Mouse (Mus musculus): ENCODE results near the gene Acot13.
"Not testable (repeated sequence)": the region's sequence is repeated elsewhere in the genome, so short reads cannot be mapped to it uniquely, and the experiment has no call there.

Gene Acot13

GRCm38 (mm10) chr13:24786014-24786490, 45.3 kb downstream of the Acot13 start:
- in situ Hi-C loops (cut with MboI), result no loop called here

DNA sequence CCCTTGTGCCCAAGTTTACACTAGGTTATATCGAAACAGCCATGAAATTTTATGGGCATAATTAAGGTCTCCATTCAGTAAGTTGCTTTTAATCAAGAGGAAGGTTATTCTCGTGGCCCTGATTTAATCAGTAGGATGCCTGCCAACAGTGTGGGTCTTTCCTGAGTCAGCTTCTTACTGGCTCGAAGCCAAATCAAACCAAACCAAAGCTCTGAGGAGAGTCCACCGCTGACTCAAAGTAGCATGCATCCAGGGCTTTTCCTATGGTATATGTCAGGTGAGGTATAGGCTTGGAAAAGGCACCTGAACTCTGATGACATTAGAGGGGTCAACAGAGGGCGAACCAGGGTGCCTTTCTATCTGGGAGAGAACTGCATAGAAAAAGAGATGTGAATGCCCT, 49.4 kb downstream of the Acot13 start:
- in situ Hi-C loops (cut with MboI), result no loop called here

GRCm38 (mm10) chr13:24778706-24779380, 52.5 kb downstream of the Acot13 start:
- in situ Hi-C loops (cut with MboI), result no loop called here

DNA sequence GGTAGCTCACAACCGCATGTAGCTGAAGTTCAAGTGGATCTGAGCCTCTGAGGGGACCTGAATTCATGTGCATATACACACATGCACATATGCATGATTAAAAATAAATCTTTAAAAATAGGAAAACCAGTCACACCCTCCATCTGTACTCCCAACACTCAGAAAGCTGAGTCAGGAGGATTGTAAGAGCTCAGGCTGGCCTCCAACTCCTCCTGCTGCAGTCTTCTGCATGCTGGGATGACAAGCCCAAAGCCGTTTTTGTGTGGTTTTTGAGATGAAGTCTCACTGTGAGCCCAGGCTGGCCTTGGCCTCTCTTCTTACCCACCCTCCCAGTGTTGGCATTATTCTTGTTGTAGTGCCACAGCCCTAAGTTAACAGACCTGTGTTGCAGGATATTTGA, 53.3 kb downstream of the Acot13 start:
- in situ Hi-C loops (cut with MboI), result no loop called here

GRCm38 (mm10) chr13:24776146-24776844, 55.0 kb downstream of the Acot13 start:
- in situ Hi-C loops (cut with MboI), result no loop called here

DNA sequence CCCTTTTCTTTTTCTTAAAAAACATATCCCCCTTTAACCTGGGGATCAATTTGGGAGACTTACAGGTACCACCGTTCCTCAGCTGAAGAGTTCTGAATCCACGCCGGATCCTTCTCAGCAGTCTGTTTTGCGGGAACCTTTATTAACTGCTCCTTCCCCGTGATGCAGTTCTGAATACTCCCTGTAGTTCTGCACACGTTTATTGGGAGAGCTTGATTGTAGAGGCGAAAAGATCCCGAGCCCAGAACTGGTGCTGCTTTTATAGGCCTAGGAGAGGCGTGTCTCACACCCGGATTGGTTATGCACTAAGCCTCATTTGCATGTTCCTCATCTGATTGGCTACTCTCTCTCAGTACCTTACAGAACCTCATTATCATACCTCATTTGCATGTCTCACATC, 59.9 kb downstream of the Acot13 start:
- in situ Hi-C loops (cut with MboI), result not testable (repeated sequence)

All from mature B cell (primary cell).